Mouse (Mus musculus) lung, embryonic 14.5 days (tissue): ENCODE measurements around the gene Ifnar1. TPM values are rescaled to one million over a fixed set of nuclear protein-coding genes. Genes with fewer than 3 reads are reported as not detected.
"Not testable (repeated sequence)": the region's sequence is repeated elsewhere in the genome, so short reads cannot be mapped to it uniquely, and the experiment has no call there.

Experiments used
- ATAC-seq: fragments of 200-750 bp; cut with Nextera tagmentation; 2 replicates; pipeline ENCODE4 v1.8.0; 2017; ENCODE audit warnings: mild to moderate bottlenecking, moderate TSS enrichment, moderate library complexity; ENCODE audit not compliant: insufficient read depth
- DNase-seq: peaks from one replicate; pipeline ENCODE4 v3.0.0-alpha.2; 2015
- H3K27ac ChIP-seq: fragments of 300-500 bp; sonication (generic); 2 replicates; pipeline ENCODE4 v1.5.1; 2014; ENCODE audit warnings: low read depth, mild to moderate bottlenecking, moderate library complexity
- H3K27me3 ChIP-seq: fragments of 300-500 bp; sonication (generic); 2 replicates; pipeline ENCODE4 v1.6.1; 2014; ENCODE audit warnings: low read length, control low read depth; ENCODE audit not compliant: insufficient read depth
- H3K36me3 ChIP-seq: fragments of 300-500 bp; sonication (generic); 2 replicates; pipeline ENCODE4 v1.6.1; 2014; ENCODE audit warnings: control low read depth; ENCODE audit not compliant: insufficient read depth
- H3K4me1 ChIP-seq: fragments of 300-500 bp; sonication (generic); 2 replicates; pipeline ENCODE4 v1.6.1; 2014; ENCODE audit warnings: antibody characterized with exemption, control low read depth; ENCODE audit not compliant: insufficient read depth
- H3K4me2 ChIP-seq: fragments of 300-500 bp; sonication (generic); 2 replicates; pipeline ENCODE4 v1.6.1; 2014; ENCODE audit warnings: mild to moderate bottlenecking
- H3K4me3 ChIP-seq: fragments of 300-500 bp; sonication (generic); 2 replicates; pipeline ENCODE4 v1.5.1; 2014; ENCODE audit warnings: low read depth, low read length
- H3K9ac ChIP-seq: fragments of 300-500 bp; sonication (generic); 2 replicates; pipeline ENCODE4 v1.6.1; 2014
- H3K9me3 ChIP-seq: fragments of 300-500 bp; sonication (generic); 2 replicates; pipeline ENCODE4 v1.6.1; 2016; ENCODE audit warnings: low read depth, low read length, control low read depth
- CTCF ChIP-seq: IDR thresholded peaks from 2 replicates; pipeline ENCODE4 v1.5.1; 2016; ENCODE audit warnings: antibody characterized with exemption, low read depth
- WGBS: fragments of 180-500 bp; shearing (Covaris S2); extraction: QIAGEN DNeasy Blood & Tissue Kit; methylation state at CpG from one replicate; pipeline ENCODE4 v1.1.7; 2014; 5-methylcytosine and 5-hydroxymethylcytosine counted together
- polyA plus RNA-seq: library from polyadenylated mRNA; unstranded; fragments of >200 nt; fragmentation: Nextera tagmentation; extraction: Ambion mirVana; gene quantifications from 2 replicates; pipeline ENCODE4 v1.2.1, GENCODE M21; 2014

Gene Ifnar1
- polyA plus RNA-seq, 1 experiment from 2014 or later = 73.6 TPM

DNA sequence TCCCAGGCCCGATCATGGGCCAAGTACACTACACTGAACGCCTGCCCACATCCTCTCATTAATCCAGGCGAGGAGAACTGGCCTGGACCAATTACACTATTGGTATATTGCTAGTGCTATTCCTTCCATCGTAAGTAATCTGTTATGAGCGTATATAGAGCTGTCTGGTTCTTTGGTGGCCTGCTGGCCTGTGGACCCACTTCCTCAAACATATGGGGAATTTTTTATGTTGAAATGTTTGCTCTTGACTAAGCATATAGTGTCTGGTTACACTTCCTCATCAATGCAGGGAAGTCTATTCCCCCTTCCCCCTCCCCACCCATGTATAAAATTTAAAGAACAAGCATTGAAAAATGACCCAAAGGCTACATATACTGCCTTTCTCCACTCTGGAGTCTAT is 37.0 kb downstream of the Ifnar1 start:
- Histone ChIP-seq H3K9ac (no peak overlapping the region), H3K9me3 (no peaks in the 10 kb centered on the region), H3K4me3 (no peak overlapping the region), H3K36me3 (no peaks in the 10 kb centered on the region), H3K27me3 (no peaks in the 10 kb centered on the region), H3K27ac (no peak overlapping the region), H3K4me2 (no peak overlapping the region), H3K4me1 (no peaks in the 10 kb centered on the region)
- DNase-seq (no peak), ATAC-seq (peak; percentile 31; the same call in 1 of the 2 replicates)
- WGBS = 57% methylated on average over 5 of the region's 5 CpGs
- no peak for TF ChIP-seq CTCF

DNA sequence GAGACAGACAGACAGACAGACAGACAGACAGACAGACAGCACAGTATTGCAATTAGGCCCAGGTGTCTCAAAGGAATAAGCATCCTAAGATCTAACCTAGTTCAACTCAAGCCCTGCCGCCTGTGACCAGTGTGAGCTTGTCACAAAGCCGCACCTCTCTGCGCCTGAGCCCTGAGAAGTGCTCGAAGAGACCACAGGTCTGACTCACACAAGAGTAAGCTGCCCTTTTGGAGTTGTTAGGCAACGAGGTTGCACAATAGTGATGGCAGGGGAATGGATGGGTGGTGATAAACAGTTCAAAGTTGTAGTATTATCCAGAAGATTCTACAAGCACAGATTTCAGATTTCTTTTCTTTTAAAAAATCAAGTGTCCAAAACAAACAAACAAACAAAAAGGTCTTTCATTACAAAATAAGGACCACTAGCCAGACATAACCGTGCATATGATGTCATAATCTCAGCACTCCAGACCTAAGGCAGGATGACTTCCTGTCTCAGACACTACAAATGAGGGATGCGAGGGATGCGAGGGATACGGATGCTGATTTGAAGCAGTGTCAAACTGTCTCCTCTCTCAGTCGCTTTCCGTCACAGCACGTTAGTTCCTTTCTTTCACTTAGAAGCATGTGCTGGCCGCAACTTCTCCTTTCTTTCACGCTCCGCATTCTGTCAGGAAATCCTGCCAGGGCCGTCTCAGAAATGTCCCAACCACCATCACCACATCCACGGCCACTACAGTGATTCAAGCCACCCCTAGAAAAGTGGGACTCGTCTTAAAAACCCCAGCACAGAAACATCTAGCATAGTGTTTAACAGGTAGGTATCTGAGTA is 37.7 kb downstream of the Ifnar1 start:
- peak; percentile 24 for DNase-seq
- Histone ChIP-seq H3K36me3 (no peaks in the 10 kb centered on the region), H3K9ac (no peak overlapping the region), H3K4me2 (no peak overlapping the region), H3K27me3 (no peaks in the 10 kb centered on the region), H3K4me3 (no peak overlapping the region), H3K4me1 (no peaks in the 10 kb centered on the region), H3K9me3 (no peaks in the 10 kb centered on the region), H3K27ac (no peak overlapping the region)
- no peak for TF ChIP-seq CTCF
- ATAC-seq = peak; percentile 47; the same call in 1 of the 2 replicates
- 63% methylated on average over 18 of the region's 18 CpGs for WGBS

DNA sequence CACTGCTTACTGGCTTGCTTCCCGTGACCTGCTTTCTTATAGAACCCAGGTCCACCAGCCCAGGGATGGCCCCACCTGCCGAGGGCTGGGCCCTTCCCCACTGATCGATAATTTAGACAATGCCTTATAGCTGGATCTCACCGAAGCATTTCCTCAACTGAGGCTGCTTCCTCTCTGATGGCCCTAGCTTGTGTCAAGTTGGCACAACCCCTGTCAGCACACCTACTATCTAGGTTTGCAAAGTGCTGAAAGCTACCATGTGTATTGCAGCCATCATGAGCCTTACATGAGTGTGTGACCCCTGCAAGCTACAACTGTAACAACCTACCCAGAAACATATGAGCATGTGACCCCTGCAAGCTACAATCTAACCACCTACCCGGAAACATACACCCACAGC is 39.2 kb downstream of the Ifnar1 start:
- no peak overlapping the region for H3K4me2 ChIP-seq
- no peaks in the 10 kb centered on the region for H3K27me3 ChIP-seq
- TF ChIP-seq CTCF = no peak
- ATAC-seq (no peak), DNase-seq (no peak)
- H3K27ac ChIP-seq = no peak overlapping the region
- H3K4me1 ChIP-seq = no peaks in the 10 kb centered on the region
- no peak overlapping the region for H3K4me3 ChIP-seq
- 80% methylated on average over 5 of the region's 5 CpGs for WGBS
- no peak overlapping the region for H3K9ac ChIP-seq
- H3K9me3 ChIP-seq = no peaks in the 10 kb centered on the region
- no peaks in the 10 kb centered on the region for H3K36me3 ChIP-seq

DNA sequence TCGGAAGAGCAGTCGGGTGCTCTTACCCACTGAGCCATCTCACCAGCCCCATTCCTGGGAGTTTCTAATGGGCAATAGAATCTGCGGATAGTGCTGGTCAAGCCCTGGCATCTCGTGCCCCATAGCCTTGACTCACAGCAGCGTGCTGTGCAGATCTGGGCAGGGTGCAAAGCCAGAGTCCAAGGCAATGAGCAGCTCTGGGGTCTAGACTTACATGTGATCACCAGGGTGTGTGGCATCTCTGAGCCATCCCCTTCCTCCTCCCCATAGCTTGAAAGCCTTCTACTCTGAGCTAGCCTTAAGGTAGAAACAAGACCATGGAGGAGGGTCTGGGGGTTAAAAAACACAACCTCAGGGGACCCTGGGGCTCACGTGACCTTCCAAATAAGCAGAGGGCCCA is 41.2 kb downstream of the Ifnar1 start:
- WGBS = 91% methylated on average over 6 of the region's 6 CpGs
- no peak for DNase-seq
- Histone ChIP-seq H3K9me3 (no peaks in the 10 kb centered on the region), H3K36me3 (no peaks in the 10 kb centered on the region), H3K4me3 (no peak overlapping the region), H3K9ac (no peak overlapping the region), H3K27me3 (no peaks in the 10 kb centered on the region), H3K4me2 (no peak overlapping the region), H3K27ac (no peak overlapping the region), H3K4me1 (no peaks in the 10 kb centered on the region)
- TF ChIP-seq CTCF = no peak
- no peak for ATAC-seq

DNA sequence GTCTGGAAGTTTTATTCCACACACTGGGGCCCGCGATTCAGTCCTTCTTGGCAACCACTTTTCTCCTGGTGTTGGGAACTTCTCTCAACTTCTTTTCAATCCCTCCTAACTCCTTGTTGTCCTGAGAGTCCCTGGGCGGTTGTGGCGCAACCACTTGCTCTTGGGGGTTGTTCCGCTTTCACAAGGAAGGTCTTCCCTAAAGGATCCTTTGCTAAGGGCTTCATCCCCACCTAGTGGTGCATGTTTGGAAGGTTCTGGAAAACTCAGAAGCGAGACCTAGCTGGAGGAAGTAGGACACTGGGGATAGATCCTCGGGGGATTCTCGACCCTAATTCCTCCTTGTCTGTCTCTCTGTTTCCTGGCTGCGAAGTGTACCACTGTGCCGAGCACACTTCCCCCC is 42.0 kb downstream of the Ifnar1 start:
- ATAC-seq (no peak), DNase-seq (peak; percentile 68)
- Histone ChIP-seq H3K4me2 (no peak overlapping the region), H3K9me3 (no peaks in the 10 kb centered on the region), H3K4me1 (no peaks in the 10 kb centered on the region), H3K27ac (no peak overlapping the region), H3K36me3 (no peaks in the 10 kb centered on the region), H3K9ac (no peak overlapping the region), H3K27me3 (no peaks in the 10 kb centered on the region), H3K4me3 (no peak overlapping the region)
- WGBS = 63% methylated on average over 10 of the region's 10 CpGs
- peak; percentile 48 for TF ChIP-seq CTCF

DNA sequence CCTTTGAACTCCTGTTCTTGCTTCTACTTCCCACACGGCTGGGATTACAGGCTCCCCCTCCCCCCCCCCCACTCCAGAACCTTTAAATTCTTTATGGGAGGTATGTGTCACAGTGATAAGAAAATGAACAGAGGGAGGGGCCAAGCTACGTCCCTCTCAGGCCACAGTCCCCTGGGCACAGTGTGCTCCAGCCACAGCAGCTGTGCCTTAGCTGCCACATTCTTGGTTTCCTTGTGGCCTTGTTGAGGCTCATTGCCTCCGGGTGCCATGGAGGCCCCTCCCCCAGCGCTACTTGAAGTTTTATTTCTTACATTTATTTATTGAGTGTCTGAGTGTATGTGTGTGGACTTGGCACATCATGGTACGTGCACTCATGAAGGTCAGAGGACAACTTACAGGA is 42.5 kb downstream of the Ifnar1 start:
- Histone ChIP-seq H3K4me1 (no peaks in the 10 kb centered on the region), H3K4me3 (no peak overlapping the region), H3K27me3 (no peaks in the 10 kb centered on the region), H3K36me3 (no peaks in the 10 kb centered on the region), H3K4me2 (no peak overlapping the region), H3K9me3 (no peaks in the 10 kb centered on the region), H3K27ac (no peak overlapping the region), H3K9ac (no peak overlapping the region)
- no peak for TF ChIP-seq CTCF
- ATAC-seq = no peak
- 27% methylated on average over 5 of the region's 5 CpGs for WGBS
- no peak for DNase-seq

DNA sequence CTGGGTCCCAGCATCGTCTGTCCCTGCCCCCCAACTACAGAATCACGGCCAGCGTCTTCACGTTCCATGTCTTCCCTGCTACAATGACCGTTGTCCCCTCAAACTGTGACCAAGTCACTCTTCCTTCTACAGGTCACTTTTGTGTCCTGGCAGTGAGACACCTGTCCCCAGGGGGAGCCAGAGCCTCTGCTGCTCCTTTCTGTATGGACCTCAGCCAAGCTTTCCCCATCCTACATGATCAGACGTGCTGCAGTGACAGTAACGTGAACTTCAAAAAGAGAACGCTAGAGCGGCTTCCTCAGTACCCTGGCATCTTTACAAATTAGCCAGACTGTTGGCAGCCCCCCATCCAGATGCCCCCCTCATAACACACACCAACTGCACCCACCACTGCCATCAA is 43.5 kb downstream of the Ifnar1 start:
- no peak overlapping the region for H3K4me2 ChIP-seq
- ATAC-seq = no peak
- H3K27ac ChIP-seq = no peak overlapping the region
- H3K9me3 ChIP-seq = no peaks in the 10 kb centered on the region
- WGBS = 76% methylated on average over 9 of the region's 9 CpGs
- no peak for TF ChIP-seq CTCF
- H3K27me3 ChIP-seq = no peaks in the 10 kb centered on the region
- H3K4me3 ChIP-seq = no peak overlapping the region
- no peak overlapping the region for H3K9ac ChIP-seq
- no peaks in the 10 kb centered on the region for H3K4me1 ChIP-seq
- H3K36me3 ChIP-seq = no peaks in the 10 kb centered on the region
- no peak for DNase-seq

DNA sequence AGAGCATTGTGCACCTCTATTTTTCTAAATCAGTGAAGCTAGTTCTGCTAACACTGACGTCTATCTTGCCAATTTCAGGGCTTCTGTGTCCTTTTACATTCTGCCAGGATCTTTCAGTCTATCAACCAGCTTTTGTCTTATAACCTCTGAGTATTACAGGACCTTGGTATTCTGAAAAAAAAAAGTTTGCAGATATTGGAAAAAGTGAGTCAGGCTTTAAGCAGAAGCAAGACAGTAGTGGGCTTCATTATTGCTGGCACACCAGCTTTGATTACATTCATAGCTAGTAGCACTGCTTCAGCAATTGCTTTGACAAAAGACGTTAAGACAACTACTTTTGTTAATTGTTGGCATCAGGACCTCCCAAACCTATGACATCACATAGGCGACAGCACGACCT is 45.8 kb downstream of the Ifnar1 start:
- H3K9me3 ChIP-seq, H3K4me3 ChIP-seq, H3K4me2 ChIP-seq, H3K4me1 ChIP-seq, H3K9ac ChIP-seq, DNase-seq, ATAC-seq, H3K27me3 ChIP-seq, H3K27ac ChIP-seq, H3K36me3 ChIP-seq: not testable (repeated sequence)
- 55% methylated on average over 4 of the region's 4 CpGs for WGBS
